Mouse (Mus musculus): ENCODE data around the gene Slc44a1.

Slc44a1 gene

DNA sequence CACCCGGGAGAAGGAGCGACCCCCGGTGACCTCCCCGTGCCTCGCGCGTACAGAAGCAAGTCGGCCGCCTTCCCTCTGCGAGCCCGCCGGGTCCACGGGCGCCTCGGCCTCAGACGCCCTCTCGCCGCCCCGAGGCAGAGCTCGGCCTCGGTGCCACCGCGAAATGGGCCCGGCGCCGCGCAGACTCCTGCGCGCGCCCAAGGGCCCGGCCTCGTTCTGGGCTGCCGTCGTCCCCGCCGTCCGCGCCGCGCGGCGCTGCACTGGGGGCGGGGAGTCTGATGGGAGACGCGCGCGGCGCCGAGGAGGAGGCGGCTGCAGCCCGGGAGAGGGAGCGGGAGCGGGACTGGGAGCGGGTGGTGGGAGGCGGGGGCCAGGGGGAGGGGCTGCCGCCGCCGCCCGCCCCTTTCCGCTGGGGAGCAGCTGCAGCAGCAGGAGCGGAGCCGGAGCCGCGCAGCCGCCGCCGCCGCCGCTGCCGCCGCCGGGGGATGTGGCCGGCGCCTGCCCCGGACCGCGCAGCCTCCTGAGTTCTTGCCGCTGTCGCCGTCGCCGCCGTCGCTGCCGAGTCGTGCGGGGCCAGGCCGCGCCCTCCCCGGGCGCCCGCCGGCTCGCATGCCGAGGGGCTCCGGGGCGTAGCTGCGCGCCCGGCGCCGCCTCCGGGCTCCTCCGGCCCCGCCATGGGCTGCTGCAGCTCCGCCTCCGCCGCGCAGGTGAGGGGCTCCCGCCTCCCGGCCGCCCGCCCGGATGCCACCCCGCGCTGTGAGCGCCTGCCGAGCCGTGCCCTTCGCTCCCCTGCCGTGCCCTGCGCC lies at the start of gene Slc44a1:
Gene Slc44a1 (plus strand): TSS at position 404 of the 806 bp plus-strand sequence.
- DNase-seq = peak; percentile 88 to 96

DNA sequence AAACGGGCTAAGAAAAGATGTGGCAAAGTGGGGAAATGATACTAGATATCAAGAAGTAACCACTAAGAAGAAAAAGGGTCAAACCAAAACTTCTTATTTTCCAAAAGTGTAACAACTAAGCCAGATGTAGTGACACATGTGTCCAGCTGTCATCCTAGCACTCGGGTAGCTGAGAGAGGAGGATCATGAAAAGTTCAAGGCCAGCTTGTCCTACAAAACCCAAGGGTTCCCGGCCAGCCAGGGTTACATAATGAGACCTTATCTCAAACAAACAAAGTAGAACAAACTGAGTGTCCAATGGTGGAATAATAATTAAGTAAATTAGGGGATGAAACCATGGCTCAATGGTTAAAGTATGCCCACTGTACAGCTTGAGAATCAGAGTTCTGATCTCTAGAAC lies 45.2 kb upstream of the Slc44a1 start:
- DNase-seq = no peak

DNA sequence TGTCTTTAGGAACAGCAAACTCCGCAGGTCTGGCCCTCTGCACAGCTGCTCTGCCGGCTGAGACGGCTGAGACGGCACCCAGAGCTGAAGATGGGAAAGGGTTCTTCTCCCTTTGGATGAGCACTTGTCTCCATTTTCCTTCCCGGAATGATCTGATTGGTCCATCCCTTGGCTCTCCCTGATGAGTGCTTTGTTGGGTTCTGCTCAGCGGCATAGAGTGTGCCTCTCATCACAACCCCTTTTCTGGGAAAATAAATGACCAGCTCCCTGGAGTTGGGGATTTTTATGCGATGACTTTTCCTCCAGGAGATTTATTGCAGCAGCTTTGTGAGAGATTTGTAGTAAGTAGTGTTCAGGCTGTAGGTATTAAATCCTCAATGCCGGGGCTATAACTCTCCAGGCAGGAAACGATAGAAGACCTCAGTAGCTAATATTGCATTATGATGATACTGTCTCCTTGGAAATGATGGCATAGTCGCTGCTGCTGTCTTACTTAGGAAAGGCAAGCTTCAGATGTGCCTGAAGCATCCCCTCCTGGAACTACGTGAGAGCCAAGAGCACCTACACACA lies 43.5 kb upstream of the Slc44a1 start:
- DNase-seq = no peak

DNA sequence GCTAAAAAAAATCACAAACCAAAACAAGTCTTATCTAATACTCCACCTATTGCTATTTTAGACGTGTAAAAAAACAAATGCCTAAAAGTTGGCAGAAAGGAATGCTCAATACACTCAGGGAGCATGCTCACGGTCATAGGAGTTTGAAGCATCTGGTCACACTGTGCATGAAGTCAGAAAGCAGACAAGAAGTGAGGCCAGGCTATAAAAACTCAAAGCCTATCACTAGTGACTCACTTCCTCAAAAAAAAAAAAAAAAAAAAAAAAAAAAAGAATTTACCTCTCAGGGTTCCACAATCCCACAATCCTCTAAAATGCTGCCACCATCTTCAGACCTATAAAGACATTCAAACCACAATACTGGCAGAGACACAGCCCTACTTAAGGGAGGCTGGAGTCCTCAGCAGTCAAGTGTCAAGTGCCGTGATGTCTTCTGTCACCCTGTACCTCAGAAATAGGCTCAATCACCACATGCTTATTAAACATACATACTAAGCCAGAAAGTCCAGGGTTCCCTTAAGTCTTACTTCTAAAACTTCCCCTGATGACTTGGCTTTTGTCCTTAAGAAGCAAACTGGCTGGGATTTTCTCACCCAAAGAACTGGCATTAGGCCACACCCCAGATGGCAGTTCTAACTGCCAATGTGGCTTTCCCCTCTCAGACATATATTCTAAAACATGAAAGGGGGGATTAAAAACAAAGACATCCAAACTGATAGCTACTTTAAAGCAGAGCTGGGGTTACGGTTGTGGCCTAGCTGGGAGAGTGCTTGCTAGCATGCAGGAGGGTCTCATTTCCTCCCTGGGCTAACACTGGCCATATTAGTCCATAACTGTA lies 42.7 kb upstream of the Slc44a1 start:
- no peak for DNase-seq

DNA sequence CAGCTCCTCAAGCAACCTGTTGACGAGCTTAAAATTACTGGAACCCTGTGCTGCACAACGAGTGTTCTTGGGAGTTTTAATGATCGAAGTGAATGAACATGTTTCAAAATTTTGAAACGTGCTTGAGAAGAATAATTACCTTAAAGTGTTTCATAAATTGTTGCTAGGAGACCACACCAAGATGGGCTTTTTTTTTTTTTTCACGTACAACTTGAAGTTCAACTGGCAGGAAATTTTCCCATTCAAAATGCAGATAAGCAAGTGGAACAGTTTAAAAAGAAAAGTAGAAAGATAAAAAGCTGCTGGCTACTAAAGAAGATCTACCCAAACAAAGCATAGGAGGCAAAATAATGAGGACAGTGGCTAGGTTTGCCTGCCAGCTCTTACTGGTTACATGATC lies 41.7 kb upstream of the Slc44a1 start:
- no peak for DNase-seq

DNA sequence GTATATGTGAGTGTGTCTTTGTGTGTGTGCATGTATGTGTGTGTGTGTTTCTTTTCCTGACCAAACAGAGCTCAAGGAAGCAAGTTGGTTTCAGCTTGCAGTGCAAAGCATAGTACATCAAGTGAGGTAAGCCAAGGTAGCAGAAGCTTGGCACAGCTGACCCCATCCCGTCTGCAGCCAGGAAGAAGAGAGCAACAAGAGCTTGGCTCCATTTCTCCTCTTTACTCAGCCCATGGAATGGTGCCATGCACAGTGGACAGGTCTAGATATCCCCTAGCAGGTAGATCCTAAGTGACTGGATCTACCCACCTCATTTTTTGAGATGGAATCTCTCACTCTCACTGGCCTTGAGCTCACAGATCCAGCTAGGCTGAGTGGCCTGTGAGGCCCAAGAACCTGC lies 40.8 kb upstream of the Slc44a1 start:
- no peak for DNase-seq

DNA sequence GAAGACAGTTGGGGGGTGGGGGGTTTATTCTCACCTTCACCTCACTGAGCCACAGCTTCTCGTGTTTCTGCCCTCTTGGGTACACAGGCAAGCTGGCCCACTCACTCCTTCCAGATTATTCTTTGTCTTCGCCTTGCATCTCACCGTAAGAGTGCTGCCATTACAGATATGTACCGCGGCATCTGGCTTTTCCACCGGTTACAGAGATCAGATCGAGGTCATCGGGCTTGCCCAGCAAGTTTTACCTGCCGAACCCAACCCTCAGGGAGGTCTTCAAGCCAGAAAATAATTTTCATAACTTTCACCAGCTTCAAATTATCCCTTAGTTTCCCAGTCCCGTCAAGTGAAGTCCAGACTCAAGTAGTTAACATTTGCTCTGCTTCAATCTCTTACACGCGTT lies 36.8 kb upstream of the Slc44a1 start:
- no peak for DNase-seq

DNA sequence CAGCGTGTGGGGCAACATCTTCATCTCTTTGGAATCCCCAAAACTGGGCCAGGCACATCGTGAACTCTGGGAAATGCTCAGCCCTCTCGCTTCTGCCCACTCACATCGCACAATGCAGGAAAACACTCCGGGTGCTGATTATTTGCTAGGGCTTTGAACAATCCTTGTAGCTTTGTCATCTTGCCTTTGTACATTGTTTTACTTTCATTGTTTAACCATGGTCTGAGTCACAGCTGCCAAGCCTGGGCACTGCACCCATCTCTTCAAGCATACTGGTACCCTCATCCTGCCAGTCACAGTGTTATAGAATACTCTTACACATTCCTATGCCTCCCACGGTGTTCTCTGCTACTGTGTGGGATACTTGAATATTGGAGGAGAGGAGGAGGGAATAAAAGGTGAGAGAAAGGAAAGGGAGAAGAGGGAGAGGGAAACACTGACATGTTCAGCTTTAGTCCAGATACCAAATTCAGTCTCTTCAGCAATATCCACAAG lies 35.7 kb upstream of the Slc44a1 start:
- DNase-seq = no peak

DNA sequence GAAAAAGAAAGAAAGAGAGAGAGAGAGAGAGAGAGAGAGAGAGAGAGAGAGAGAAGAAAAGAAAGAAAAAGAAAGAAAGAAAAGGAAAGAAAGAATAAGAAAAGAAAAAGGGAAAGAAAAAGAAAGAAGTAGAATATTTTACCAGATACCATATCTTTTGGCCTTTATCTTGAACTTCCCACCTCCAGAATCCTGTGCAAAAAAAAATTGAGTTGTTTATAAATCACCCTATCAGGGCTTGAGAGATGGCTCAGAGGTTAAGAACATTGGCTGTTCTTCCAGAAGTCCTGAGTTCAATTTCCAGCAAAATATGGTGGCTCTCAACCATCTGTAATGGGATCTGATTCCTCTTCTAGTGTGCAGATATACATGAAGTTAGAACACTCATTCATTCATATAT lies 33.3 kb upstream of the Slc44a1 start:
- DNase-seq = no peak

DNA sequence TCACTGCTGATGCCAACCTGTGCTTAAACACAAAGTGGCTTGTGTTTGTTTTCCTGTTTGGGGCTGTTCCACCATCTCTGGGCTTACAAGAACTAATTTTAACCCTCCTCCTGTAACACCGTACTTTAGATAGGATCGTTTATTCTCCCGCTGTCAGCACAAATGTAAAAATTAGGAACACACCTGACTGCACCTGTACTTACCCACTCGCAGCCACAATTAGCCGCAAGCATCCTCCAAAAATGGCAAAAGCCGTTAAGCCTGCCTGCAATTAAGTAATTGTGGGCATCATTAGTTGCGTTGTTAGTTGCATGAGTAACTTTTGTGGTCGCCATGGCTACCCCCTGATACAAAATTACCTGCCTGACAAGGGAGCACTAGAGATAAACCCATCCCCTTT lies 31.4 kb upstream of the Slc44a1 start:
- no peak for DNase-seq

DNA sequence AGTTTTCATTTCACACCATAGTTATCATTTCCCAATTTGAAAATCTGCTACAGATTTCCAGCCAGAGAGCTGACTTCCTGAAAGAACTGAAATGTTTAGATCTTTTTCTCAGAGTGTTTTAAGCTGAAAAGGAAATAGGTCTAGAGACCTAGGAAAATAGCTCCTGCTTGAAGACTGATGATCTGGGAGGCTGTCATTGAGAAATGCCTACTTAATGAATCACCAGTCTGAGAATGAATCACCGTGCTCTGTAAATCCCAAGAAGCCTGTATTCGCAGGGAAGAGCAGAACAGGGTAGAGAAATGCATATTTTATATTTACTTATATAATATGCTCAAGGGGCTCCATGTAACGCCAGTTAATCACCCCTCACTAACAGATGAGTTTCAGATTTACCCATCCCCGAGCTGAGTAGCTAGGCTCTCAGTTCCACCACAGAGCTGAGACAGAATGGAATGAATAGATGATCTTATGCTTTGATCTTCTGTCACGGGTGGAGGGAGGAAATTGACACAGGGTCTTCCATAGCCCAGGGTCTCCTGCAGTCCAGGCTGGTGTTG lies 30.6 kb upstream of the Slc44a1 start:
- DNase-seq = no peak

DNA sequence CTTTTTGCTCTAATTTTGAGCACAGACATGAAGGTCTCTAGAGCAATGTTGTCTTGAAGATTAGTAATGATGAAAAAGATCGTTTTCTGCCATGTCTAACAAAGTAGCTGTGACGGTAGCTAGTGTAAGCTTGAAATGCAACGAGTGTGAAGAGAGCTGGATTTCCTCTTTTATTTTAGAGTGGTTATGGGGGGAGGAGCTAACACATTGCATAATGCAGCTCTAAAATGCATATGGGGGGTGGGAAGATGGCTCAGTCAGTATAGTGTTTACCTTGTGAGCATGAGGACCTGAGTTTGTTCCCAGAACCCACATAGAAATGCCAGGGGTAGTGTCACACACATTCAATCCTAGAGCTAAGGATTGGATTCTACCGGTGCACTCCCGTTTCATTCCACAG lies 29.5 kb upstream of the Slc44a1 start:
- DNase-seq = no peak

DNA sequence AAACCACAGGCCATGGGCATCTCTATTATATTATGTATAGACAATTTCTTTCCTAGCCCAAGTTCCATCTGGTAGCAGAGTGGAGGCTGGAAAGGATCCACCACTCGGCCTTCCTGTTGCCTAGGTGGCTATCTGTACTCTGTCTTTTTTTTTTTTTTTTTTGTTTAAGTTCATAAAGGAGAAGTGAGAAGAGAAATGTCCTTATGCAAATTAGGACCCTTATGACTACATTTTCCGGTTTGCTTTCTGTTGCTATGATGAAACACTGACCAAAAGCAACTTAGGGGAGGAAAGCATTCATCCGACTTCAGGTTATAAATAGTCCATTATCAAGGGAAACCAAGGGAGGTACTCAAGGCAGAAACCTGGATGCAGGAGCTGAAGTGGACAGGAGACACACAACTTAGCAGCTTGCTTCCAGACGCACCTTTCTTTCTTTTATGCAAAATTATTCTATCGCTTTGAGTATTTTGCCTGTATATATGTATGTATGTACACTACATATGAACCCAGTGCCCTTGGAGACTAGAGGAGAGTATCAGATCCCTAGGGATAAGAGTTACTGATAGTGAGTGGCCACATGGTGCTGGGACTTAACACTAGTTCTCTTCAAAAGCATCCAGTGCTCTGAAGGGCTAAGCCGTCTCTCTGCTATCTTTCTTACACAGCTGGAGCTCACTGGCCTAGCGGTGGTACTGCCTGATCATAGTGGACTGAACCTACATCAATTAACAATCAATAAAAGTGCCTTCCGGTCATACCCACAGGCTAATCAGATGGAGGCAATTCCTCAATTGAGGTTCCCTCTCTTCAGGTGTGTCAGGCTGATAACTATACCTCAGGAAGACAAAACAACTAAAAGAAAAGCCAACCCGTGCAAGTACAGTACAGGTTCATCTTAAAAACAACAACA lies 28.0 kb upstream of the Slc44a1 start:
- no peak for DNase-seq

DNA sequence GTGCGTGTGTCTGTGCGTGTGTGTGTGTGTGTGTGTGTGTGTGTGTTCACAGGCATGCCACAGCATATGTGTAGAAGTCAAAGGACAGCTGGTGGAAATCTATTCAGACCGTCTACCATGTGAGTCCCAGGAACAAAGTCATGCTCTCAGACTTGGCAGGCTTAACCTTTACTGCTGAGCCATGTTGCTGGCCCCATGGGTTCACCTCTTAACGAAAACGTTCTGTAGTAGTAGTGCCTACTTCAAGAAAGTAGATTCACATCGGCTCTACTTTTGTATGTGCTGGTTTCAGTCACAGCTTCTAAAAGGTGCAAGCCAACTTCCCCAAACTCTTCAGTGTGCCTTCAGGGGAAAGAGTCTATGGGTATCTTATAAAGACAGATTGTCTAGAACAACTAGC lies 27.2 kb upstream of the Slc44a1 start:
- DNase-seq = no peak

DNA sequence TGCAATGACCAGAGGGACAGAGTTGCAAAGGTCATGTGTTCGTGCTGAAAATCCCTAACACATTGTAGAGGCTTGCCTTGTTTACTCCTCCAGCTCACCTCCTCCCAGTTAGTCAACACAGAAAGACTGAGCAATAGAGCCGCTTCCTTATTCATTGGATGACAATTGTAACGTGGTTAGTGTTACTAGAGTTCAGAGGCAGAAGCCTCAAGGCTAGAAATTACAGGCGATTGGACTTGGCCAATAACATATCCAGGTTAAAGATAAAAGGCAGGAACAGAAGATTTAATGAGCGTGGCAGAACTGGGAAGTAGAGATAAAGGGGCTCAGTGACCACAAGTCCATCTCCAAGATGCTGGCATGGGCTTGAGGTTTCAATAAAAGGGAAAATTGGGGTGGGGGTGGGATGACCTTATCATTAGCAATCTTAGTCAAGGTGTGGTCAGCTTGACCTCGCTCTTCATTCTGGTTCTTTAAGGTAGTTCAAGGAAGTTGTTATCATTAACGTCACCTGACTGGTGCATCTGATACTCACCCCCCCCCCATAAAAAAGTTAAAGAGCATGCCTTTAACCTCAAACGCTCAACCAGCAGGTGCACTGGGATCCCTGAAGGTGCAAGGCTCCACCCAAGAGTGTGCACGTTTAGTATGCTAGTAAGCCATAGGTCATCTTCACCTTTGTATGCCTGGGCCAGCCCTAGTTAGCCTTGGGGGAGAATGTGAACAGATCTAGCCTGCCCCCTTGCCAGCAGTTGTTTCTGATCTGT lies 26.0 kb upstream of the Slc44a1 start:
- no peak for DNase-seq

DNA sequence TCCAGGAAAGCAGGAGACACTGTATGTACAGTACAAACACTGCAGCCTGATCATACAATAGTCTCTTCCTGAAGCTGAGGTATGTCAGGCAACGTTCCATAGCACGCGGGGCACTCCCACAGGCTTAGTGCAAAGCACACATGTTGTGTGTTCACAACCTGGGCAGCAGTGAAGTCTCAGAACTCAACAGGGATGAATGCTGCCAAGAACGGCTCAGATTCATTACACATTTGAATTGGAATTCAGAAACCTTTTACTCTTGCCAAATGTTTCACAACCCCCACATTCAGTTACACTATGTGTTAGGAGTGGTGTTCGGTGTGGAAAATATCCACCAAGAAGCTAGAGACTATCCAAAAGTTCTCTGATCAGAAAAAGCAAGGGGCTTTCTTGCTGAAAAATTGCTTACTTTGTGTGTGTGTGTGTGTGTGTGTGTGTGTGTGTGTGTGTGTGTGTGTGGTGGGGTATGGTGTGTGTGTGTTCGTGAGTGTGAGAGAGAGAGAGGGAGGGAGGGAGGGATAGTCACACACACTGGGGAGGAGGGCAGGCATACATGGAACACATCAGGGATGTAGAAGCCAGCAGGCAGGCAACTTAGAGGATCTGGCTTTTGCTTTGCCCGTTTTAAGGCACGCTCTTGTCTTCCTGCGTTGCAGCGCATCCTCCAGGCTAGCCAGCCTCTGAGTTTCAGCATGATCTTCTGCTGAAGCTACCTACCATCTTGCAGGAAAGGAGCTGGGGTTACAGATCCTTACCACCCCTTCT lies 24.2 kb upstream of the Slc44a1 start:
- no peak for DNase-seq

DNA sequence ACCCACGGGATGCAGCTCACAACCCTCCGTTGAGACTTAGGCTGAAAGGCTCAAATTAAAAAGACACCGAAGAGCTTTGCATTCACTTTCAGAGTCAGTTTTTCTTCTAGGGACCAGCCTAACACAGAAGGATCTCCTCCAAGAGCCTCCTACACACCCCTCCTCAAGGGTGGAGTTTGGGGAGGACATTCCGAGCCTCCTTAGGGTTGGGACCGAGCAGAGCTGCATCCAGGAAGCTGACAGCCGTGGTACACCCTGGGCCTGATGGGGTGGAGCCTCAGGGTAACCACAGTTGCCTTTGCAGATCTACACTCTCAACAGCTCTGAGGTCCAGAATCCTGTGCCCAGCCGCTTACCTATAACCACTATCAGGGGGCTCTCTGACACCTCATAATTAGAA lies 23.3 kb upstream of the Slc44a1 start:
- DNase-seq = no peak

DNA sequence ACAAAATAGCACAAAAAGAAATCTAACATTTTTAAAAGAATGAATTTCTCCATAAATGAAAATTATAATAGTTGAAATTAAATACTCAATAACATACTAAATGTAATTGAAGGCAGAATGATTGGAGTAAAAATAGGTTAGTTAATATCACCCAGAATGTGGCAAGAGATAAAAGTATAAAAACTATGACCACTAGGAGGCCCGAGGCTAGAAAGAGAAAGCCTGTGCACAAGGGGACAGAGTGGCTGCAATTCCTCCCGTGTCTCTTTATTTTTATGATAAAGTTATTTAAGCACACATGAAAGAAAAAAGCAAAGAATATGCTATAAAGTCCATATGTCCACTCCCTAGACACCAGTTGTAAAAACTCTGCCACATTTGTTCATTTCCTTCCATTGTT lies 17.4 kb upstream of the Slc44a1 start:
- DNase-seq = no peak

DNA sequence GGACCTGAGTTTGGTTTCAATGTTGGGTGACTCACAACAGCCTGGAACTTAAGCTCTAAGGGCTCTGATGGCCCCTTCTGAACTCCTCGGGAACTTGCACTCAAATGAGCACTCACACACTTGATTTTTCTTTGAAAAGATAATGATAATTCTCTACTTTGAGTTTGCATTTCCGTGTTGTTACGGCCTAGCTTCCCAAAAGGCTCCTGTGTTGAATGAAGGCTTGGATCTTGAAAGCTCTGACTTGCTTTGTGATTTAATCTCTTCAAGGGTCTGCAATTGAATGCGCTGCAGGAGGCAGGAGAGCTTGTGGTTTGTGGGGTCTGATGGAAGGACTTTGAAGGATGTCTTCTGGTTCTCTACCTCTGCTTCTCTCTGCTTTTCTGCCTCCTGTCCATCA lies 13.1 kb upstream of the Slc44a1 start:
- no peak for DNase-seq

DNA sequence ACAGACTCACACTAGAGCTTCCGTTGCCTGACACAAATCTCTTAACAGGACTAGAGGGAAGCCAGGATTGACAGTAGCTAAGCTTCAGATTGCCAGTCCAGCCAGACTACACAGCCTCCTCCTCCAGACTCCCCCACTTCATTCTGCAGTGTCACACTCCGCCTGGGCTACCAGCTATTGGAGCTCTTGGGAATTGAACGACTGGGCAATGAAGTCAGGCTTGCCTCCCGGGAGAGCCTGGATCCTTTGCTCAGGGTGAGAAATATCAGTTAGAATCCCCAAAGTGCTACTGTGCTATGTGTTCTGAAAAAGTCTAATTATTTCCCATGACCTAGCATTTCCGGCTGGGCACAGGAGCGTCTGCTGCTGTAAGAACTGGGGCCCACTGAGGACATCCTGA lies 9.7 kb upstream of the Slc44a1 start:
- no peak for DNase-seq
